Mouse (Mus musculus) CD4-positive, CD25-positive, alpha-beta regulatory T cell, adult 2 months (primary cell): ENCODE data around the gene Rab27a.

Source experiments
- DNase-seq: peaks from one replicate; pipeline ENCODE4 v3.0.0-alpha.2; 2012; ENCODE audit warnings: low read depth, low spot score

Gene Rab27a

DNA sequence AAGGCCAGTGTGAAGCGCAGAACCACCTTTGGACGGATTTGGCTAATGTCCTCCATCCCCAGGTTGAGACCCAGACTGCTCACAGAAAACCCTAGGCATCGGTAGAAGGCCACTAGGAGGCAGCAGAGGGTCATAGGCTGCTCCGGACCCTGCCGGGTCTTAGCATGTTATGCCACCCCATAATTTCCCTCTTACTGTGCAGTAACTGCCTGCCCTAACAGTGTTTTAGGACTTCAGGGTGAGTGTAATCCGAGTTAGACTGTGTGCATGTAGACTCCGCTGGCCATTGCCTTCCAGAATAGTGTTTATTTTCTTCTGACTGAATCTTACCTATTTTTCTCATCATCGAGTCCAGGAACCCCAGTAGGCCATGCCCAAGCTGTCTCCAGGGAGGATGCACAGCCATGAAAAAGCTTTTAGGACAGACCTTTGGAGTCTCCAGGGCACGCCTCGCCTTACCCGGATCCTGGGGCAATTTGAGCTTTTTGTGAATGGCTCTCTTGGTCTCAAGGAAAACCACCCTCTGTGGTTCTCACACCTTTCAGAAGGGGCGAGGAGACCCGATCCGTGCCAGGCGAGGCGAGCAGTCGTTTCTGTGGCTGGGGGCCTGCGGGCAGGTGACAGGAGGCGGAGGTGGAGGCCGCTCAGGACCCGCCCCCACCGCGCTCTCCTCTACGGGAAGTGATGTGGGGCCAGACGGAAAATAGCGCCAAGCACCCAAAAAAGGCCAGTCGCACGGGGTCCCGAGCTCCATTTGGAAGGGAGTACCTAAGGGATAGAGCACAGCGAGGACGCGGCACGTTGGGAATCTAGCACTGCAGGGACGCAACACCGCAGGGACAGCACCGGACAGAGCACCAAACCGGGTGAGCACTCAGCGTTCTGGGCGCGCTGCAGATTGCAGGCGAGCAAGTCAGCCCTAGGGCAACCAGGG is at the start of gene Rab27a:
TSS of gene Rab27a (plus strand) at position 709 of the 934 bp plus-strand sequence.
- DNase-seq: peak; percentile 94

DNA sequence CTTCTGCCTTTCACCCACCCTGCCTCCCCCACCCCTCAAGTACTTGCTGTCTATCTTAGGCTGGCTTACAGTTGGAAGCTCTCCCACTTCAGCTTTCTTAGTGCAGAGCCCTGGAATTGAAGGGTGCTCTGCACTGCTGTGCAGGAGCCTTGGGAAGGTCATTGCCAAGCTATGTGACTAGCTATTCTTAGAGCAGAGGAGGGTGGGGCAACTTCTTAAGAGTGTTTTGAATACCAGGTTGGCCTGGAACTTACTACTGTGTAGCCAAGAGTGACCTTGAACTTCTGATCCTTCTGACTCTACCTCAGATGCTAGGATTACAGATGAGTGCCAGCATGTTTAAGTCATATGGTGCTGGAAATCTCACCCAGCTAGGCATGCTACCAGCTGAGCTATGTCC is 48.5 kb upstream of the Rab27a start:
- no peak for DNase-seq

DNA sequence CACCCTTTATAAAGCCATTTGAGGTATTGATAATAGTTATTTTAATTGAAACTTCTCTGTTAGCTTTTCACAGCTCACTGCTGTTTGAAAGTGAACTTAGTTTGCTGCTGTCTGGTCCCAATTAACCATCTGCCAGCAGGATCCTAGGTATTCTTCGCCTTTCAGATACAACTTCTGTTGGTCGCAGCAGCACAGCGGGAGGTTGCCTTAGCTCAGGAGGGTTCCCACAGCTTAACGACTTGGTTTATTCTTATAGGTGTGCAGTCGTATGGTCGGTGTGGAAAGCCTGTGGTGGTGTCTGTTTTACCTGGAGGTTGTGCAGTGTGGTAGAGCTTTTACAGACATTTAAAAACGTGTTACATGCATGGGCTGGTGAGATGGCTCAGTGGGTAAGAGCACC is 47.8 kb upstream of the Rab27a start:
- no peak for DNase-seq

DNA sequence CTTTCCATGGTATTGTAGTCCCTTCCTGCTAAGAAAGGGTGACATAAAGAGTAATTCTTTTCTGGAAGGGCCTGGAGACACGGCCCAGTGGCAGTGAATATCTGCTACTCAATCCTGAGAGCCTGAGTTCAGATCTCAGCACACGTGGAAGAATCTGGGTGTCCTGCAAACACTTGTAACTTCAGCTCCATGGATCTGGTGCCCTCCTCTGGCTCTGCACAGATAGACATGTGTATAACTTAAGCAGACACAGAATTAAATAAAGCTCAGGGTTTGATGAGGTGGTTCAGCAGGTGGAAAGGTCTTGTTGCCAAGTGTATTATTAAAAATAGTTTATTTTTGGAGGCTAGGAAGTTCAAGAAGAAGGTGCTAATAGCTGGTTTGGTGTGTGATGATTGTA is 44.2 kb upstream of the Rab27a start:
- peak; percentile 43 for DNase-seq

DNA sequence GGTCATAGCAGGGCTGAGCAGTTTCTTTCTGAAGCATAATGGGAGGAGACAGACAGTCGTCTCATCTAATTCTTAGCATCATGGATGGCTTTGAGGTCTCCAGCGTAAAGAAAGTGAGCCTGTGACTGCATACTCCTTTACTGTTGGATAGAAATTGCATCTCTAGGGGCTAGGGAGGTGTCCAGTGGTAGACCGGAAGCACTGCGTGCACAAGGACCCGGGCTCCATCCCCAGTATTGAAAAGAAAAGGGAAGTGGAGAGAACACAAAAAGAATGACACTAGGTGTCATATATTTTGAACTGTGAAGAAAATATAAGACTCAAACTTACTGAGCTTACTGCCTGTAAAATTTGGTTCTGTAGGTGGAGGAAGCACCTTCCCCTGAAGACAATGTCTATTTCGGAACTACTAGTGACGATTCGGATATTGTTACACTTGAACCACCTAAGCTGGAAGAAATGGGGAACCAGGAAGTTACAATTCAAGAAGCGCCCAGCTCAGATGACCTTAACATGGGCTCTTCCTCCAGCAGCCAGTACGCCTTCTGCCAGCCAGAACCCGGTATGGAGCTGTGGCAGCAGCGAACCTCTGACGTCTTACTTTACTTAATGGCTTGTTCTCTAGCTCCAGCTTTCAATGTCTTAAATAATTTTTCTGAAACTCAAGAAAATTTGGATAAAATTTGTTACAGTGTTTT is 43.2 kb upstream of the Rab27a start:
- DNase-seq: no peak

DNA sequence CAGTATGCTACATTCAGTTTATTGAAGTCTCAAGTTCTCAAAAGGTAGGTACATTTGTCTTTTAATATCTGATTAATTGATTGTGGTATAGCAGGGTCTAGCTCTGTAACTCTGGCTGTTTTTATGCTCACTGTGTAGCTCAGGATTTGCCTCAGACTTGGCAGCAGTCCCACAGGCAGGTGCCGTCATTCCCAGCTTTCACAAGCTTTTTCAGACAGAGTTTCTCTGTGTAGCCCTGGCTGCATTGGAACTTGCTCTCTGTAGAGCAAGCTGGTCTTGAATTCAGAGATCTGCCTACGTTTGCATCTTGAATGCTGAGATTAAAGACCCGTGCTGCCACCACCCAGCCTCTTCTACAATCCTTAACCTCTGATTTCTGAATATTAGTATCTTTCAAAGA is 42.5 kb upstream of the Rab27a start:
- DNase-seq: no peak

DNA sequence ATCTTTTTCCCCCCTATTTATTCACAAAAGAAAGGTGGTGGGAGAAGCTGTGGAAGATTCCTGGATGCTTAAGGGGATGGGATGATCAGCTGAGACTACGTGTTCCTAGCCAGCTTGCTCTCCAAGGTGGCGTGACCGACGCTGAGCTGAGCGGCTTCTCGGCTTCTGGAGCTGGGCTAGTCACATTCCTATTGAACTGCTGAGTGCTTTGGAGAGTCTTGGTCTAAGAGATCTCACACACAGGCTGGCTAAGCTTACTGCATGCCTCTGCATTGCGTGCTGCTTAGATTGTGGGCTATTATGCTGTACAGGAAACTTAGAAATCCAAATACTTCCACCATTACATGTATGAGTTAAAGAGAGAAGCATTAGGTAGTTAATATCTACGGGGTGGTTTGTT is 40.6 kb upstream of the Rab27a start:
- DNase-seq: no peak

DNA sequence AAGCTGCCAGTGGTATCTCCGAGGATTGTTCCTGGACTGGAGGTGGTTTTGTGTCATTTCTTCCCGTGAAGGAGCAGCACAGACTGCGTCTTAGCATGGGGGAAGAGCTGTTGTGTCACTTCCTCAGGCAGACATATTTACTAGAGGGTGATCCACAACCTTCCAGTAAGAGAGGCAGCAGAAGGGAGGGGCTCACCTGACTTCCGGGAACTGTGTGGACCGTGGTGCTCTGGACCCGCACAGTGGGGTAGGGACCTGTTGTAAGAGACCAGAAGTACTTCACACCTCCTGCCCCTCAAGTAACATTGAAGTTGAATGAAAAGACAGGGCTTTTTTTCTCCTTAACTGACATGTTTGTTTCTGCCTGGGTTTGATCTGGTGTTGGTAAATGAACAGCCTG is 39.5 kb upstream of the Rab27a start:
- no peak for DNase-seq

DNA sequence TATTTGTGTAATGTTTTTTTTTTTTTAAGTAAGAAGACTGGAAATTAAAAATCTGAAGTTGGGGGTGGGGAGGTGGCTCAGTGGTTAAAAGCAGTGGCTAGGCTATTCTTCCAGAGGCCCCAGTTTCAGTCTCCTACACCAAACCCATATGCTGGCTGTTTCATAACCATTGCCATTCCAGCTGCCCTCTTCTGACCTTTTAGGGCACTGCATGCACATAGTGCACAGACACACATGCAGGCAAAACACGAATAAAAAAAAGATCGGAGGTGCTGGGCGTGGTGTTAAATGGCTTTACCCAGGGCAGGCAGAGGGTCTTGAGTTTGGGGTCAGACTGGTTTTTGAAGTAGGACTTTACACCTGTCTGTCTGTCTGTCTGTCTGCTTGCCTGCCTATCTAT is 38.5 kb upstream of the Rab27a start:
- peak; percentile 46 for DNase-seq

DNA sequence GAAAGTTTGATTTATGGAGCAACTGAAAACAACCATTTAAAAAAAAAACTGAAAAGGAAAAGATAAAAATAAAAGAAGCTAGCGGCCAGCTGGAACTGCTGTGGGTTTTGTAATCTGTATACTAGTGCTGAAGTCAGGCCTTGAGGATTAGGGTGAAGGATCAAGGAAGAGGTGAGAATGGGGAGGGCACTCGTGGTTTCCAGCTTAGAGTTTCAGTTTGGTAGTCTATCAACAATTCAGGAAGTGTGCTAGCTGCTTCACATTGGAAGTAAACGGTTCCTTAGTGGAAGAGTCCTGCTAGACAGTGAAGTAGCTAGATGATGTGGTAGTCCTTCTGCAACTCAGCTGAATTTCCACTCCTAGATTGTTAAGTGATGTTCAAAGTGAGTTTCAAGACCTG is 36.3 kb upstream of the Rab27a start:
- no peak for DNase-seq

DNA sequence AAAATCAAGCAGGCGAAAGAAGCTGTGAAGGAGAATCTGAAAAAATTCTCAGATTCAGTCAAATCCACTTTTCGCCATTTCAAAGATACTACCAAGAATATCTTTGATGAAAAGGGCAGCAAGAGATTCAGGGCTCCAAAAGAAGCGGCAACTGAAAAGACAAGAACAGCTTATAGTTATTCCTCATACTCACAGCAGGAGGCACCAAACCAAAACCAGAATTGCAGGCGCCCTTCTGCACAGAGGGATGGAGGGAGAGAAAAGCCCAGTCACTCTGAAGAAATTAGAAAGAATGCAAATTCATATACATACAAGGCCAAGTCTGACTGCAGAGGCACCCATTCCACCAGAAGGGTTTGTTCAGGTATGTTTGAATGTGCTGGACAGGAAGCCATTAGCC is 32.0 kb upstream of the Rab27a start:
- DNase-seq: peak; percentile 10

DNA sequence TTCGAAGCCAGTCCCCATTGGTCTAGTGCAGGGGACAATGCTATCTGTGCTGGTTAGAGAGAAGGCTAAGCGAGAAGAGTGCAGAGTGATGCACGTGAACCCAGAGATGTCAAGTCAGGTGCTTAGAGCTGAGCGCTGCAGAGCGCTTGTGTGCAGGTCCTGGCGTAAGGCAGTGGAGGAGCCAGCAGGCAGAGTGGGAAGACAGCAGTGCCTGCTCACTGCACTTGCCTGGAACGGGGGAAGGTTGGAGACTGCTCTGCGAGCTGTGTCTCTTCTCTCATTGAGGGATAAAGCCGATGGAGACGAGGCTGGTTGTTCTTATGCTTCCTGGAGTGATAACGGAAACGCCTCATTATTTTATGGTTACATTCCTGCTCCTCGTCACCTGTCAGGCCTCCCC is 29.9 kb upstream of the Rab27a start:
- no peak for DNase-seq

DNA sequence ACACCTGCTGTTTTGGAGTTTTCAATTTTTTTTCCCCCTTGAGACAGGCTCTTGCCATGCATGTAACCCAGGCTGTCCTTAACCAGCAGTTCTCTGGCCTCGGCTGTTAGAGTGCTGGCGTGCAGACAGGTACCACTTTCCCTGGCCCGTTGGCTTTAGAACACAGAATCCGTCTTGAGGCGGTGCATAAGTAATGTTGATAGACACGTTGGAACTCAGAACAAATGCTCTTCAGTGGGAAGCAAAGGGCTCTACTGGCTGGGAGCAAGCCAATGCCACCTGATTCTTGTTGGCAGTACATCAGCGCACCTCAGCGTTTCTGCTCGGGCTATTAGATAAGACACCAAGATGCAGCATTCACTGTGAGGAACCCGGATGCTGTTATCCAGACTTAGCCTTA is 24.8 kb upstream of the Rab27a start:
- DNase-seq: no peak

DNA sequence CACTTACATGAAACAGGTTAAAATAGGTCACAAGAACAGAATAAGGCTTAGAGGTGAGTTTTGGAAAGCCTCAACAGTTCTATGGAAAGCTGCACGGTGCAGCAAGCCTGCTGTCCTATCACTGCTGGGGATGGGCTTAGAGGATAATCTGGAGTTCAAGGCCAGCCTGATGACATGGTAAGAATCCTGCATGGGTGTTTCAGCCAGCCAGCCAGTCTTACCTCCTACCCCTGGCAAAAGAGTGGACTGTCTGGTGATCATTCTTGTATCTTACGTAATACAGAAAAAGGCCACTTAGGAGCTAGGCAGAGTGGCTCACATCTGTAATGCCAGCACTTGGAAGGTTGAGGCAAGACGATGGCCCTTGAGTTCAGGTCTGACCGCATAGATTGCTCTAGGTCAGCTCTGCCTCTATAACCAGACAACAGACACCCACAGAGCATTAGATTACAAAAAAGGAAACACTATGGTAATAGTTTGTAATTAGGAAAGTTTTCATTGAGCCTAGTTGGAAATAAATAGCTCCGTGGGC is 24.0 kb upstream of the Rab27a start:
- DNase-seq: no peak

DNA sequence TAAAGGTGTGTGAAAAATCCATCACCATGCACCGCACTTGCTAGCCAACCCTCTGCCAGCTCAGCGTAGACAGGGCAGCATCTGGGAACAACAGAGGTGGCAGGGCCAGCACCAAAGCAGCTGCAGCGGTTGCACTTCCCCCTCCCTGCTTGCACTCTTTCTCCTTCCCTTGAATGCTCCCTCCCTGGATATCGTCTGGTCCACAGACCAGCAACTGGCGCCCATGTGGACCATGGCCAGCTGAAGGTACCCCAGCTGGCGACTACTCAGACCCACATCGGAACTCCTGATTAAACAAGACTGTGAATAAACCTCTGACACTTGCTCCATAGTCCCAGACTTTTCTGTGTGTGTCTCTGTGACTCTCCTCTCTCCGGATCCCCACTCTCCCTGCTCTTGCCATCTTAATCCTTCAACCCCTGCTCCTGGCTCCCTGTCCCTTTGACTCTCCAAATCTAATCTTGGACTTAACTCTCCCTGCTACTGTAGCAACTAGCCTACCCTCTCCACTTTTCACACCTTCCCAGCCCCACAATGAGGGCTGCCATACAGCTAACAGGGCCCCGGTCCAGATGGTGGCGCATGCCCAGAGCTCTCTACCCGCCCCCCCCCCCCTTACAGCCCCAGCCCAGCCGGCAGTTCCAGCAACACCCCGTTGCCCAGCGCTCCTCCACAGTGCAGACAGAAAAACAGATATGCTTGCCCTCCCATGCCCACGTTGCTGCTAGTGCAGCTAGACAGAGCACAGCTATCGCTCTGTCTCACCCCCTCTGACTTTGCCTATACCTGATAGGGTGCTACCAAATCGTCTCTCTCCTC is 18.6 kb upstream of the Rab27a start:
- DNase-seq: no peak

DNA sequence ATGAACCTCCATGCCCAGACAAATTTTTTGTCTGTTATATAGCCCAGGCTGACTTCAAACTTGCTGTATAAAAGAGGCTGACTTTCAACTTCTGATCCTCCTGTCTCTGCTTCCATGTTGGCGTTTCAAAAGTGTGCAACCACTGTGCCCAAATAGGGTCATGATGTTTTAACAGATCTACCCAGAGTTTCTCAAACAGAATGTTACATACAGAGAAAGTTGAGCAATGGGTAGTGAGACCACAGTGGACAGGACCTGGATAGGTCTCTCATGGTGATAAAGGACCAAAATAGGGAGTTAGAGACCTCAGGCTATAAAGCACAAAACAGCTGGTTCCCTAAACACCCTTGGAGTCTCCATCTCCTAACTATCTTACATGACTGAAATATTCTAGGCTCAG is 14.2 kb upstream of the Rab27a start:
- no peak for DNase-seq

DNA sequence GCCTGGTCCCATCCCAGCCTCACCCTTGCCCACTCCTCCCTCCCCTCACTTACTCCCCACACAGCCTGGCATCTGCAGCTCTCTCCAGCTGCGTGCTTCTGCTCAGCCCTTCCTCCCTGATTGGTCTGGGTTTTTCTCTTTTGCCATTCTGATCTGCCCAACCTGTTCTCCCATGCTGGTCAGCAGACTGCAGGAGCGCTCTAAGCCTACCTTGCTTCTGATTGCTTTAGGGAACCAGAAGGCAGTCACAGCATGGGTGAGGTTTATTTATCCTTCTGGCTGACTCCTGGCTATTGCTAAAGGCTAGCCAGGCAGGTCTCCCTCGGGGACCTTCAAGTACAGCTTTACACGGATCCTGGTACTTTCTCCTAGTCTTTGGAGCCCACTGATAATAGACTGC is 13.2 kb upstream of the Rab27a start:
- no peak for DNase-seq

DNA sequence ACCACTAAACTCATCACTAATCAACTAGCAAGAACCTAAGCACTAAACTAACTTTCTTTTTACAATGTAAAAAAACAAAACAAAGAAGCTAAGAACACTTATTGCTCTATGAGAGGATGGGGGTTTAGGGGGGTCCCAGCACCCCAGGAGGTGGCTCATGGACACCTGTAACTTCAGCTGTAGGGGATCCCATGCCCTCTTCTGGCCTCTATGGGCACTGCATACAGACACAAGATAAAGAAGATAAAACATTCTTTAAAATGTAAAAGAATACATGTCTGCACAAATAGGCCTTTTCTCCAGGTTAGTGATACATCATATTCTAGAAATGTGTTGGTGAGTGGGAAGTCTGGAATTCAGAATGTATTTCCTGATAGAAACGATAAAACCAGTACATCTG is 11.2 kb upstream of the Rab27a start:
- DNase-seq: no peak

DNA sequence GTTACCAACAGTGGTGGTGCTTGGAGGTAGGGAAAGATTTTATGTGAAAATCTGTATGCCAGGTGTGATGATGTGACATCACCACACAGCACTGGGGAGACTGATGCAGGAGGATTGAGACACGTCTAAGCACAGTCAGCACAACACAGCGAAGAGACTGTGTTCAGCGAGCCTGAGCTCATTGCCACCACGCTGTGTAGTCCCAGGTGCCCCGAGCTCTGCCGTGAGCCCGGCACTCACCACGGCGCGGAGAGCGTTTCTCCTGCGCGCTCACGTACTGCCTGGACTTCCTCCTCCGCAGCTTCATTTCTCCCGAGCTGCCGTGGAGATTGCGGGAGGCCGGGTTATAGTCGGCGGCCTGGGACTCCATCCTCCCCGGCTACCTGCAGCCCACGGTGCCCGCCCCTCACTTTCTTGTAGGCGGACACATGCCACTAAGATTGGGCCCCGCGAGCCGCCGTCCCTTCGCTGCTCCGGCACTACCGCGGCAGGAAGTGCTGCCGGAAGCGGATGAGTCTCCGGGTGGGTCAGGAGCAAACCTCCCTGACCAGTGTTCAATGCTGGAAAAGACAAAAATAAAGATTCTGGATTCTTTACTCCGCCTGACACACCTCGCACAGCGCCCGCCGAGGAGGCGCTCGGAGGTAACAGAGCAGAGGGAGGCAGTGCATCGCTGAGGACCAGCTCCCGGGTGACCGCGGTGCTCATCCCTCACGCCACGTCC is 5.3 kb upstream of the Rab27a start:
- DNase-seq: peak; percentile 94

DNA sequence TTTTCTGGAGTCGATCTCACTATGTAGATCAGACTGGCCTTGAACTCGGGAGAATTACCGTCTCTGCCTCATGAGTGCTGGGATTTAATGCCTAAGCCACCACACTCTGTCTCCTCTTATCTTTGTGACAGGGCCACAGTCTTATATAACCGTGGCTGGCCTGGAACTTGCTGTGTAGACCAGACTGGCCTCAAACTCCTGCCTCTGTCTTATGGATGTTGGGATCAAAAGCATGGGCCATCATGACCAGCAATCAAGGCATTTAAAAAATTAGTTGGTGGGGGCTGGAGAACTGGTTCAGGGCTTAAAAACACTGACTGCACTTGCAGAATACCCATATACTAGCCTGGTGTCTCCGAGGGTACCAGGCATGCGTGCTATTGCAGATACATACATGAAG is 4.6 kb upstream of the Rab27a start, which contains the start of gene Pigb:
TSS of gene Pigb (minus strand) at position 299 of the 400 bp plus-strand sequence.
- DNase-seq: peak; percentile 15

DNA sequence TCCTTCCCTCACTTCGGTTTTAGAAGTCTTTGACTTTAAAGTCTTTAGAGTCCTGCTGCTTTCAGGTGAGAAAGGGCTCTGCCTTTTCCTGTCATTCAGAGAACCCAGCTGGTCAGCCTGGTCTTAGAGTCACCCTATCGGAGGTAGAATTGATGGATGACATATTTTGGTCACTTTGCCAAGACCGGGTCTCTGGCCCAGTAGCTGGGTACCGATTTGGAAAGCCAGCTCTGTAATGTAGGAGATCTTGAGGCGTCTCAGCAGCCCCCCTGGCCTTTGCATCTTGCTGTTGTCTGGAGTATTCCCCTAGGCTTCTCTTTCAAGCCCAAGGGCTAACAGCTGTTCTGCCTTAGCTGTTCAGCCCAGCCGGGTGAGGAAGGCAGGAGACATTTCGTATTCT is 550 bp downstream of the Rab27a start:
- no peak for DNase-seq
